Mouse (Mus musculus) heart, embryonic 10.5 days (tissue): ENCODE measurements at regions not wholly inside any gene's neighbourhood (a gene's known extent, or its start where the extent isn't known, plus 50 kb on each side); places are given as distances from the start of the nearest gene placed in this dataset.

ENCODE experiments used
- DNase-seq: peaks from one replicate; pipeline ENCODE4 v3.0.0-alpha.2; 2017; ENCODE audit warnings: low spot score
- H3K27ac ChIP-seq: fragments of 300-500 bp; sonication (generic); 2 replicates; pipeline ENCODE4 v1.5.1; 2016; ENCODE audit warnings: mild to moderate bottlenecking
- H3K27me3 ChIP-seq: fragments of 300-500 bp; sonication (generic); 2 replicates; pipeline ENCODE4 v1.6.1; 2016; ENCODE audit warnings: mild to moderate bottlenecking; ENCODE audit not compliant: poor library complexity, insufficient read depth, severe bottlenecking
- H3K36me3 ChIP-seq: fragments of 300-500 bp; sonication (generic); 2 replicates; pipeline ENCODE4 v1.6.1; 2016; ENCODE audit warnings: mild to moderate bottlenecking, moderate library complexity
- H3K4me1 ChIP-seq: fragments of 300-500 bp; sonication (generic); 2 replicates; pipeline ENCODE4 v1.6.1; 2016; ENCODE audit warnings: mild to moderate bottlenecking
- H3K4me3 ChIP-seq: fragments of 300-500 bp; sonication (generic); 2 replicates; pipeline ENCODE4 v1.5.1; 2016; ENCODE audit warnings: mild to moderate bottlenecking, moderate library complexity
- H3K9me3 ChIP-seq: fragments of 300-500 bp; sonication (generic); 2 replicates; pipeline ENCODE4 v1.6.1; 2016; ENCODE audit warnings: mild to moderate bottlenecking, moderate library complexity
- WGBS: fragments of 180-500 bp; shearing (Covaris S2); methylation state at CpG from one replicate; pipeline ENCODE4 v1.1.7; 2016; 5-methylcytosine and 5-hydroxymethylcytosine counted together

DNA sequence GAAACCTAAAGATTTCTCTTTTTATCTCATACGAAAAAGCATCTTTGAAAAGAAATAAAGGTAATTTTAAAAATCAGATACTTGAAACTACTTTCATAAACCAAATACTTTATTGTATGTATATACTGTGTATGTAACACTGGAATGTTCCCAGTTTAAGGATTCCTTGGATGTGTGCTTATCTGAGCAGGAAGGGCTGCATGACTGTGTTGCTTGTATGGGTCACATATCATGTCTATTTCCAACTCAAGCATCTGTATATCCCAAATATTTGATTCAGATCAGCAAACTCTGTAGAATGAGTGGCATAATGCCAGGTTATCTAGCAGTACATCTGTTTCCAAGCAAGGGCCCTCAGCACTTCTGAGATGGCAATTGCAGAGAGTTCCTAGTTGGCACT lies 330.1 kb downstream of the Inhba start:
- DNase-seq, result no peak

GRCm38 (mm10) chr13:16342171-16342570 lies 330.5 kb downstream of the Inhba start:
- WGBS, result 30% methylated on average over 4 of the region's 4 CpGs

More for the DNA sequence above, 330.1 kb downstream of the Inhba start:
- no peaks in the 10 kb centered on the region for H3K36me3 ChIP-seq
- H3K4me1 ChIP-seq, result peaks cover 5% of the 10 kb centered on the region; the same call in 1 of the 2 replicates
- H3K27ac ChIP-seq, result no peak overlapping the region
- H3K27me3 ChIP-seq, result no peaks in the 10 kb centered on the region
- no peak overlapping the region for H3K4me3 ChIP-seq
- 85% methylated on average over 1 of the region's 1 CpGs for WGBS
- no peaks in the 10 kb centered on the region for H3K9me3 ChIP-seq

DNA sequence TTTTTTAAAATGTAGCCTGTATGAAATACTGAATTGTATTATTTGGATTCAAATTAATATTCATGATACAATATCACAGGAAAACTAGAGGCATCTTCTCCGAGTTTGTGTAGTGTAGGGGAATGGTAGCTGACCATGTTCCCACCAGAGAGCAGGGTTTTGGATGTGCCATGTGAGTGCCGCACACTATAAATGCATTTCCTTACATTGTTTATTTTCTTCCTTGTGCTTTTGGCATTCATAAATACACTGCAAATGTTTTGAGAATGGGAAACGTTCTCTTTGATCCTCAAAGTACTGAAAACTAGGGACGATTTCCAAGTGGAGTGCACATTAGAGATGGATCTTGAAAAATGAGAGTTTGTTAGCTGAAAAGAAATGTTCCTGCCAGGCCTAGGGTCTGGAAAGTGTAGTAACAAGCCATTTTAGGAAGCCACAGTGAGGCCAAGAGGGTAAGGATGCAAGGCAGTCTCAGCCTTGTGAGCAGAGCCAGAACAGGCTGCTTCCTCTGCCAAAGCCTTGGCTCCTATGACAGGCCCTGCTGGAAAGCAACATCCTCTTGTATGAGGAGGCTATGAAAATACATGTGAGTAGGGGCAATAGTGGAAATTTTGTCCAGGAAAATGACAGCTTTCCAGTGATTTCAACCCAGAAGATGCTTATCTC lies 331.8 kb downstream of the Inhba start:
- H3K4me1 ChIP-seq, result peaks cover 5% of the 10 kb centered on the region; the same call in 1 of the 2 replicates
- H3K9me3 ChIP-seq, result no peaks in the 10 kb centered on the region
- H3K27ac ChIP-seq, result no peak overlapping the region
- no peaks in the 10 kb centered on the region for H3K27me3 ChIP-seq
- WGBS, result 85% methylated on average over 4 of the region's 4 CpGs
- no peak for DNase-seq
- no peak overlapping the region for H3K4me3 ChIP-seq
- H3K36me3 ChIP-seq, result no peaks in the 10 kb centered on the region

More at GRCm38 (mm10) chr13:16342171-16342570, 330.5 kb downstream of the Inhba start:
- Histone ChIP-seq H3K27me3 (no peaks in the 10 kb centered on the region), H3K36me3 (no peaks in the 10 kb centered on the region), H3K9me3 (no peaks in the 10 kb centered on the region), H3K27ac (no peak overlapping the region), H3K4me3 (no peak overlapping the region), H3K4me1 (peaks cover 5% of the 10 kb centered on the region; the same call in 1 of the 2 replicates)
- DNase-seq, result no peak

- no peaks in the 10 kb centered on the region for H3K4me1 ChIP-seq
These were observed 337.7 kb downstream of the Inhba start for GRCm38 (mm10) chr13:16349353-16349752.

DNA sequence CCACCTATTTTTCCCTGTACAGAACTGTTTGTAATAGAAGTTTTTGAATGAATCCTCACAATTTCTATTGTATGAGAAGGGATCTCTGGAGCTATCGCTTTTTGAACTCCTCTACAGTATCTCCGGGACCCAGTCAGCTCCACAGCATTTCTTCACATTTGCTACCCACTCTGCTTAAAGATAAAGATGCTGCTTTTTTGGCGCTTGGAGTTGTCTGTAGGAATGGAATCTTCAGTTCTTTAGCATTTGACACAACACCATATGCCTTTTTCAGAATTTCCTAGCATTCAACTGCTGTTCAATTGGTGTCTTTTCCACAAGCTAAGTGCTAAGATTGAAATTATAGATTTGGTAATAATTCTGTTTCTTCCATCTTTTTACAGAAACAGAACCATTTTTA lies 338.4 kb downstream of the Inhba start:
- Histone ChIP-seq H3K4me3 (no peak overlapping the region), H3K36me3 (no peaks in the 10 kb centered on the region), H3K4me1 (no peaks in the 10 kb centered on the region), H3K9me3 (no peaks in the 10 kb centered on the region), H3K27ac (no peak overlapping the region), H3K27me3 (no peaks in the 10 kb centered on the region)
- whole genome bisulfite sequencing, result 77% methylated on average over 3 of the region's 3 CpGs
- DNase-seq, result no peak

More at GRCm38 (mm10) chr13:16349353-16349752, 337.7 kb downstream of the Inhba start:
- H3K4me3 ChIP-seq, result no peak overlapping the region
- no peaks in the 10 kb centered on the region for H3K36me3 ChIP-seq
- H3K27ac ChIP-seq, result no peak overlapping the region
- DNase-seq, result no peak
- WGBS, result 32% methylated on average over 1 of the region's 1 CpGs
- H3K9me3 ChIP-seq, result no peaks in the 10 kb centered on the region
- no peaks in the 10 kb centered on the region for H3K27me3 ChIP-seq

- WGBS, result 88% methylated on average over 1 of the region's 1 CpGs
- Histone ChIP-seq H3K9me3 (no peaks in the 10 kb centered on the region), H3K36me3 (no peaks in the 10 kb centered on the region), H3K27me3 (no peaks in the 10 kb centered on the region), H3K4me1 (no peaks in the 10 kb centered on the region), H3K27ac (no peak overlapping the region), H3K4me3 (no peak overlapping the region)
- DNase-seq, result no peak
These were observed 343.7 kb downstream of the Inhba start for GRCm38 (mm10) chr13:16355316-16355715.

DNA sequence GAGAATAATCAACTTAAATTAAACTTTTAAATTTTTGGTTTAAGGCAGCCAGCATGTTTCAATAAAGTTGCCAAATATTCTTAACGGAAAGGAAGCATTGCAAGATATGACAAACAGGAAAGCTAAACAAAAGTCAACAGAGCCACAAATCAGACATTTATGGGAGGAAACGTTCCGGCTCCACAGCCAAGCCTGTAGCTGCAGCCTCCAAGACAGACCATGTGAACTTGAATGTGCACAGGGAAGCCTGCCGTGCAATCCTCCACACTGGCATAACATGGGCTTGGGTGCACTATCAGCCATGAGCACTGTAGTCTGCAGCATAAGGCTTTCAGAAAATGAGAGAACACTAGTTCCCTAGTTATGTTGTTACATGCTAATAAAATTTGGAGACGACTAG lies 367.8 kb downstream of the Inhba start:
- H3K27me3 ChIP-seq, result no peaks in the 10 kb centered on the region
- no peak overlapping the region for H3K27ac ChIP-seq
- H3K4me1 ChIP-seq, result no peaks in the 10 kb centered on the region
- no peak for DNase-seq
- 80% methylated on average over 5 of the region's 5 CpGs for WGBS
- H3K36me3 ChIP-seq, result no peaks in the 10 kb centered on the region
- H3K9me3 ChIP-seq, result no peaks in the 10 kb centered on the region
- no peak overlapping the region for H3K4me3 ChIP-seq

DNA sequence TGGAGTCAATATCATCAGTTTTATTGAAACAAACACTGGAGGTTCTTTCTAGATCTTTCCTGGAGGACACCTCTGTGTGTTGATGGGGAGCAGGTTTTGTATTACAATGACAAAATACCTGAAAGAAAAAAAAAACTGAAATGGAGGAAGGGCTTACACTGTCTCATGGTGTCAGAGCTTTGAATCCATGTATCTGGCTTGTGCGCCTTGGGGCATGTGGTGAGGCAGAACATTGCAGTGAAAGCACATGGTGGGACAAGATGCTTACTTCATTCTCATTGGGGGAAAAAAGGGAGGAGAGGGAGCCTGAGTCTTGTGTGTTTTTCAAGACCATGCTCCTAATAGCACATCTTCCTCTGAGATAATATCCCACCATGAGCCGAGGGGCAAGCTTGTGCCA lies 368.3 kb downstream of the Inhba start:
- H3K9me3 ChIP-seq, result no peaks in the 10 kb centered on the region
- 78% methylated on average over 2 of the region's 2 CpGs for WGBS
- no peak for DNase-seq

DNA sequence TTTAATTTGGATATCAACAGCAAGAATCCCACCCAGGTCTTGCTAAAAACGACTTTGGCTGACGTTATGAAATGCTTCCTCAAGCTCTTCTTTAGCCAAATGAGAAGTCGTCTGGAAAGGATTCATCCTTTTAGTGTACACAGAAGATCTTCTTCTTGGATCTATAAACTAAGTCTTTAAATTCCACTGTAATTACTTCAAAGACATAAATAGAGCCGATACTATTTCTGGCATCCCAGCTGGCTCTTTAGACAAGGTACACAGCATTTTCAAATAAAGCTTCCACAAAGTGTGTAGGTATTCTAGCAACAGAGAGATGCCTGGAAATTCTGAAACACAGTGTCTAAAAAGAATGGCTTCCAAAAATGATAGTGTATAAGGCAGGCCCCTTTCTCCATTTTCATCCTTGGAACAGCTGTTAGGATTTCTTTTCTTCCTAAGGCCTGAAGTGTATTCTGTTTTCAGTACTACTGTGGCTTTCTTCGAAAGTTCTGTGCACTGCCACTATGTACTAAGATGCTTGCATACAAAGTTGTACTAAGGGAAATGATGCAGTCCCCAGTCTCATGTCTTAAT lies 371.4 kb downstream of the Inhba start:
- Histone ChIP-seq H3K4me3 (no peak overlapping the region), H3K4me1 (no peaks in the 10 kb centered on the region), H3K27me3 (no peaks in the 10 kb centered on the region), H3K27ac (no peak overlapping the region), H3K36me3 (no peaks in the 10 kb centered on the region), H3K9me3 (no peaks in the 10 kb centered on the region)
- 71% methylated on average over 5 of the region's 5 CpGs for WGBS
- DNase-seq, result no peak

More for the DNA sequence above, 368.3 kb downstream of the Inhba start:
- Histone ChIP-seq H3K4me1 (no peaks in the 10 kb centered on the region), H3K36me3 (no peaks in the 10 kb centered on the region), H3K27me3 (no peaks in the 10 kb centered on the region), H3K4me3 (no peak overlapping the region), H3K27ac (no peak overlapping the region)

DNA sequence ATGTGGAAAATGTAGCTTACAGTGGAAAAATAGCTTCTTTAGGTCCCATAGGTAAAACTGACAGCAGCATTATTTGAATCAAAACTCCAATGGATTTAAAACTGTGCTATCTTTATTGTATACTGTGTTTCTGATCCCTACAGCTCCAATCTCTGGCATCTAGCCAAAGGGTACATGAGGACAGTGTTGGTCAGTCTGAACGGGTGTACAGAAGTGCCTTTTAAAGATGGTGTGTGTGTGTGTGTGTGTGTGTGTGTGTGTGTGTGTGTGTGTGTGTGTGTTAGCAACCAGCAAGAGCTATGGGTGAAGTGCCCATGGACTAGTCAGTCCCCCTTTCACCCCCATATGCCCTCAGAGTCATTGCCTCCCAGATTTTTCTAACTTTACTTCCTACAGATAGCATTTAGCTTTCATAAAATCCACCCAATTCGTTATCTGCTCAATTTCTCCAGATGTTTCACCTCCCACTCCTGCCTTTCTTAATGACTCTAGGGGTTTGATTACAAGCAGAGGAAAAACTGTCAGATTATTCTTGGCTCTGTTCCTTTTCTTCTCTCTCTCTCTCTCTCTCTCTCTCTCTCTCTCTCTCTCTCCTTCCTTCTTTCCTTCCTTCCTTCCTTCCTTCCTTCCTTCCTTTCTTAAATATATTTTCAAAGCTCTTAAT lies 404.8 kb downstream of the Inhba start:
- WGBS, result 37% methylated on average over 2 of the region's 2 CpGs
- no peak for DNase-seq

DNA sequence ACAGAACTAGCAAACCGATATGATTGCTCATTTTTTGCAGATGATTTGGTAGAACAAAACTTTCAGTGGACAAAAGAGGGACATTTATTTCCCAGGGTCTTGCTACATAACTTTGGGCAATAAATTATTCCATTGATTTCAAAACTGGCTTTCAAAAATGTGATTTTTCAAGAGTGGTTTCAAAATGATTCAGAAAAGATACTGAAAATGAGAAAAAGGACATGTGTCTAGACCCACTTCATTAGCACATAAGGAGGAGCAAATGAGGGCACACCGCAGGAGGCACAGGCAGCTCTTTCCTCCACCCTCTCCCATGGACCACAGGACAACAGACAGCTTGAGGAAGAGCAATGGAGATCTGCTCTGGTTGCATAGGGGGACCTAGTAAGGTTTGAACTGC lies 412.5 kb downstream of the Inhba start:
- Histone ChIP-seq H3K27me3 (no peaks in the 10 kb centered on the region), H3K36me3 (no peaks in the 10 kb centered on the region), H3K4me1 (no peaks in the 10 kb centered on the region), H3K9me3 (no peaks in the 10 kb centered on the region), H3K27ac (no peak overlapping the region), H3K4me3 (no peak overlapping the region)
- no peak for DNase-seq
- 71% methylated on average over 2 of the region's 2 CpGs for WGBS

More for the DNA sequence above, 404.8 kb downstream of the Inhba start:
- H3K36me3 ChIP-seq, result no peaks in the 10 kb centered on the region
- H3K4me1 ChIP-seq, result no peaks in the 10 kb centered on the region
- no peak overlapping the region for H3K4me3 ChIP-seq
- H3K27me3 ChIP-seq, result no peaks in the 10 kb centered on the region
- no peaks in the 10 kb centered on the region for H3K9me3 ChIP-seq
- no peak overlapping the region for H3K27ac ChIP-seq

DNA sequence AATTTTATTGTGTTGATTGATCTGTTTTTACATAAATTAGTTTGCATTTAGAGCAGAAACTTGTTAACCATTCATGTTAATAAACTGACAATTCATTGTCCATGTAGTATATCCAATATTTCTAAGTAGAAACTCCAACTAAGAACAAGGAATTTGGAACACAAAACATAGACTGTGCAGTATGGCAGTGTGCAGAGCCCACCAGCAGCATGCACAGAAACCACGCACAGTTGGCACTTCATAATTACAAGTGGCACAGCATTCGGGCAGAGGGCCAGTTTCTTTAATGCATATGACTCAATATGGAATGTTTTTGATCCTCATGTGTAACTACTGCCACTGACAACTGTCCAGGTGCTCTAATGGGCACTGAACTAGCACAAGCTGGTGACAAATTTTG lies 423.8 kb downstream of the Inhba start:
- H3K36me3 ChIP-seq, result no peaks in the 10 kb centered on the region
- WGBS, result 90% methylated on average over 2 of the region's 2 CpGs
- no peaks in the 10 kb centered on the region for H3K4me1 ChIP-seq
- no peaks in the 10 kb centered on the region for H3K9me3 ChIP-seq
- no peak overlapping the region for H3K27ac ChIP-seq
- no peaks in the 10 kb centered on the region for H3K27me3 ChIP-seq
- DNase-seq, result no peak
- no peak overlapping the region for H3K4me3 ChIP-seq

DNA sequence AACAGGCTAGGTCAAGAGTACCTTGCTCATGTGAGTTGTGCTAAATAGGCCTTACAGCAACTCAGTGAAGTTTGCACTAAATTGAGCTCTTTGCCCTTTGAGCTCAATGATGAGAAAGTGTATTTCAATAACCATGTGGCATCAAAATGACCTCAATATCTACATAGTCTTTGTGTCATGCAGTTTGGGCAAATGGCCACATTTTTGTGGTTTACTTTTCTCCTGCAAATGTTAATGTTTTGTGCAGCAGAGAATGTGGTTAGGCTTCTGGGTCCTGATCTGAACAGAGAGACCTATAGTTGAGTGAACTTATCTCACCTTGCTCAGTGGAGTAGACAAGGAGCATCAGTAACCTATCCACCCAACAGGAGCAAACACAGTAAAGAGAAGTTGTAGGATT lies 441.6 kb downstream of the Inhba start:
- Histone ChIP-seq H3K27ac (no peak overlapping the region), H3K27me3 (no peaks in the 10 kb centered on the region), H3K4me3 (no peak overlapping the region), H3K9me3 (no peaks in the 10 kb centered on the region), H3K4me1 (peaks cover 9% of the 10 kb centered on the region; the same call in 1 of the 2 replicates), H3K36me3 (no peaks in the 10 kb centered on the region)
- DNase-seq, result no peak
